Mouse (Mus musculus) retina, adult 2 months (tissue): ENCODE results near the gene Snx25.
A peak's percentile ranks its signal among the peaks of the same experiment; 100 is the strongest.

ENCODE experiments used
- DNase-seq: peaks from one replicate; pipeline ENCODE4 v3.0.0-alpha.2; 2012; ENCODE audit warnings: low read depth, low spot score

Gene Snx25

GRCm38 (mm10) chr8:46022203-46022602 is 129.8 kb downstream of the Snx25 start:
- no peak for DNase-seq

DNA sequence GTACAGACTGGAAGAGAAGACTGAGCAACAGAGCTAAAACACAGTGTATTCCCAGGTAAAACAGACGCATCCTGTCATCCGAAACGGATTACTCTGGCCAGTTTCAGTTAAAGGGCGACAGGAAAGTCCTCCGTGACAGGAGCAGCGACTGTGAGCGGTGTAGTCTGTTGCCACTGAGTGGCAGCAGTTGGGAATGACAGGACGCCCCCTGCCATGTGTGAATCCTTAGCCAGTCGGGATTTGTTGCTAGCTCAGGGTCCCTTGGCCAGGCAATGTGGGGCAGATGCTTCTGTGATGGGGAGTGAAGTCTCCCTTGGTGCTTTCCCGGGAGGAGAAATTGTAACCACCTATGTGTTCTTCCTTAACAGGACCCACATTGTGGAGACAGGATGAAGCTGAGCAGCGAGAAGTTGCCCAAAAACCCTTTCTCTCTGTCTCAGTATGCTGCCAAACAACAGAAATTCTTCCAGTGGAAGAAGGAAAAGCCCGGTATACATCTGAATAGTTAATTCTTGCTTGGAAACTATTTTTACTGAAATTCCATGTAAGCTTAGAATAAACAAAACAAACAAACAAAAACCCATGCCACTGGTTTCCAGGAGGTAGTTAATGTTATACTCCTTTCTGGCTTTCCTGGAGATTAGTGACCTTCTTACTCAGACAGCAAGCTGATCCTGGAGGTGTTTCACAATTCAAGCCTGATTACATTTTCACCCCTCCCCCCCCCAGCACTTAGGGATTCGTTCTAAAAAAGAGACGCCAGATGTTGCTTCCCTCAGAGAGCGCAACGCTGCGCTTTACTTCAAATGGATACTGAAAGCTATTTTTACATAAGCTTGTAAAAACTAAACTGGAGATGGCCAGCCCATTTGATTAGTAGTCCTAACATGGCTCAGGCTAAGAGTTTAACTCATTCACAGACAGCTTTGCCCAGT is 140.9 kb downstream of the Snx25 start:
- peak; percentile 56 for DNase-seq

GRCm38 (mm10) chr8:46010306-46010705 is 141.7 kb downstream of the Snx25 start:
- no peak for DNase-seq

GRCm38 (mm10) chr8:46007050-46007672 is 144.8 kb downstream of the Snx25 start:
- DNase-seq, result no peak

GRCm38 (mm10) chr8:46005596-46005995 is 146.4 kb downstream of the Snx25 start, which contains the start of gene Ankrd37:
TSS of gene Ankrd37 (minus strand) at chr8:46005707.
- DNase-seq, result no peak

DNA sequence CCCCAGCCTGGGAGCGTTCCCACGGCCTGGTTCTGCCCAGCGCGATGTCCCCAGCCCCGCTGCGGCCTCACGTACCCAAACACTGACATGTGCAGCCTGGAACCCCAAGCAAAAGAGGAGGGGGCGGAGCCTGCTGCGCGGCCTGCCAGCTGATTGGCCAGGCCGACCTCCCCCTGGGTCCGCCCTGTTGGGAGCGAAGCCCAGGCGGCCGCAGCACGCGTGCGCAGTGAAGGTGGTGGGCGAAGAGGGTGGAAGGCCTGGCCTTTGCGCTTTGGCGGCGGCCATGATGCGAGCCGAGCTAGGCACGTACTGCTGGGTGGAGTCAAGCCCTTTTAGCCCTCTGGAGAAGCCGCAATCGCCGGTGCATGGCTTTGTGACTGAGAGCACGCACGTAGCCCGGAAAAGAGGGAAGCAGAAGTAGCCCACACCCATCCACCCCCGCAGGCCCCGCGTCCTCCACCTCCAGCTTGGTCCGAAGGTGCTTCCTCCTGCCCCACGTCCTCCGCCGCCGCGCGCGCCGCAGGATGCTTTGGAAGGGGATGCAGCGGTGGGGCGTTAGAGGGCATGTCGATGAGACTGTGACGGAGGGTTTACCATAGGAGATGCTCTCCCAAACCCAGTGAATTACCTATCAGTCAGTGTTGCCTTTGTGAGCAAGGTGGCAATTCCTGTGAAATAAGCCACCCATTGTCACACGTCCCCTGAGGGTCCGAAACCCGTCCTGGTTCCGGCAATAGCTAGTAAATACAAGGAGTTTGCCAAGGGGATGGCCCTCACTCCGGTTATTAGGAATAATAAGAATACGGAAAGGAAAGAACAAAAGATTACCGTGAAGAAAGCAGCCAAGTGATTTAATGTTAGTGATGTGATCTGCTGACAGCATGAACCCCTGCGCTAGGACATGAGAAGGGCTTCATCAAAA is 151.9 kb downstream of the Snx25 start:
- DNase-seq, result peak; percentile 99

GRCm38 (mm10) chr8:45999138-45999783 is 152.7 kb downstream of the Snx25 start, which contains the start of gene Lrp2bp:
TSS of gene Lrp2bp (plus strand) at chr8:45999303.
- peak; percentile 34 for DNase-seq

DNA sequence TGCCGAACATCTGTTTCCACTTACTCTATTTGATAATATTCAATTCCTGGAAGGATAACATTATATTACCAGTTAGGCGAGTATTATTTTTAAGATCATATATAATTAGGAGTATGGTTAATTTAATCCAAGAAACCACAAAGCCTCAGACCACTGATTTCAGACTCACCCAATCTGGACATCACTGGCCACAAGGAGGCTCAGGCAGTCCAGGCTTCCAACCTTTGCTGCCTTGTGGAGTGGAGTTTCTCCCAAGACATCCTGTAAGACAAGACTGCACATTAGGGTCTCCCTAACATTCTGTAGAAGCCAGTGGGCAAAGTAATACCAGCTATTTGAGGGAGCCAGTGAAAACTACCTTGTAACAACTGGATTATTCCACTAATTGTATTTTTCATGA is 153.7 kb downstream of the Snx25 start:
- DNase-seq, result no peak

DNA sequence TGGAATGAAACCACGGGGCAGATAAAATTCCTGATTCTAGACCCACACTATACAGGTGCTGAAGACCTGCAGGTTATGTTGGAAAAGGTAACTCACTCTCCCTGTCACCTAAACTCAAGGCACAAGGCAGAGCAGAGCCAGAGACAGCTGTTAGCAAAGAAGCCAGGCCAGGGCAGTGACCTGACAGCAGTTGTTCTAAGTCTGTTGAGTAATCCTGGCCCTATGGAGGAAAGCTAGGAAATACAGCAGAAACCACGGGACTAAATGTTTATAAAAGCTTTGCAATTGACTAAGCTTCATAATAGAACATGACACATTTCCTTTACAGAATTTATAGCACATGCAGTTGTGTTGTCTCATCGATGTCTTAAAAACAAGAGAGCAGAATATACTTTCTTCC is 156.4 kb downstream of the Snx25 start:
- no peak for DNase-seq

DNA sequence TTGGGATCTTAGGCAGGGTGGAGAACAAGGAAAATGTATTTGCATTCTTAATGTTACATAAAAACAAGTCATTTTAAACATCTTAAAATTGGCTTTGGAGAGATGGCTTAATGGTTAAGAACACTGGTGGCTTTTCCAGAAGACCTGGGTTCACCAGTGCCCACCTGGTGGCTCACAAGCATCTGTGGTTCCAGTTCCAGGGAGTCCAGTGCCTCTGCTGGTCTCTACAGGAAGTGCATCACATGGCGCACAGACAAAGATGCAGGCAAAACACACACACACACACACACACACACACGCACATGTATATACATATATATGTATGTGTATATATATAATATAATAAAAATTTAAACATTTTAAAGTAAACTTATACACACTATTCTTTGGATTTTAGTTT is 157.8 kb downstream of the Snx25 start:
- DNase-seq, result no peak

DNA sequence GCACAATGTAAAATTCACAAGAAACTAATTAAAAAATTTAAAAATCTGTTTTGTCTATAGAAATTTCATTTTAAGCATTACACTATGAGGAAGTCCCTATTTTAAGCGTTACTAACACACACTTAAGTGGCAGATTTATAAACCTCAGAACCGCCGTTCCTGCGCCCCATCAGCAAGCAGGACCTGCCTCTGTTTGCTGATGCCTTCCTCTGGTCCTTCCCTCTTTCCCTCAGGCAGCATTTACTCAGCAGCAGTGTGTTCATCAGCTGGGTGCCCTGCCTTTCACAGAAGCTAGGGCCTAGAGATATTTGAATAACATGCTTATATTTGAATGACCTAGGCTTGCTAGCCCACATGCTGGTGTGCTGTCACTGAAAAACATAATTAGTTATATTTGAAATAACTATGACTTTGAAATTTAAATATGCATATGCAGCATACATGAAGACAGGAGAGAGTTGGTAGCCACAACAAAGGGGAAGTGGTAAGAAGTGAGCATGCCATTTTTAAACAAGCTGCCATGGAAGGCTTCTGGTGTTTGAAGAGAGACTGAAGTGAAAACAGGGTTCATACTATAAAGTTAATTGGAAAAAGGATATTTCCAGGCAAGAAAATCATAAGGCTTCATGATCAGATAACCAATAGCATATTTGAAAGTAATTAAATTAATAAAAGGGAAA is 161.2 kb downstream of the Snx25 start:
- no peak for DNase-seq

DNA sequence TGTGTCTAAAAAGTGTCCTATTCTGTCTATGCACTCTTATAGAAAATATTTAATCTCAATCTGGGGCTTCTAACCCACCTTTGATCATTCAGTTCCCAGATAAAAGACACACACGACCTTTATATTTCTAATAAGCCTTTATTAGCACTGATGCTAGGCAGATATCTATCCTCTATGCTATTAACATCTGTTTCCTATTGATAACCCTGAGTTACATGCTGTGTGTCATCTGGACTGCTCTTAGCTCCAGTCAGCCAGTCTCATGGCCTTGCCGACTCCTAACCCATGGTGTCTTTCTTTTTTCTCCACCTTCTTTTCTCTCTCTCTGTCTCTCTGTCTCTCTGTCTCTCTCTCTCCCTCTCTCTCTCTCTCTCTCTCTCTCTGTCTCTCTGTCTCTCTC is 163.8 kb downstream of the Snx25 start:
- no peak for DNase-seq

DNA sequence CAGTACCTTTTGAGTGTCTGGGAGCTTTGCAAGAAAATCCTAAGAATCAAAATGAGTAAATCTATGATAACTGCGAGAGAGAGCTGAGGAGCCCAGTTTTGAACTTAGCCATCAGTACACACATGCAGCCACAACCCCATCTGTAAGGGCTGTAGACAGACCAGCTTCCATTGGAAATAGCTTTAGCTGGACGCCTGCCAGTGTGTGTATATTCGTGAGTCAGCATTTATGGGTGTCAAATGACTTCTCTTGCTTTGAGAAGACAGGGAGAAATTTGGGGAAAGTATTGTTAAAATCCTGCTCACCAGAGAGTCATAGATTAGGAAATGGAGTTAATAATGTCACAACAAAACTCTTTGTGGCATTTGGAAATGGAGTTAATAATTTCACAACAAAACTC is 165.3 kb downstream of the Snx25 start:
- DNase-seq, result no peak
